Mouse (Mus musculus): ENCODE measurements around the gene Prickle3. TPM values are rescaled to one million over a fixed set of nuclear protein-coding genes. Genes with fewer than 3 reads are reported as not detected.
A peak's percentile ranks its signal among the peaks of the same experiment; 100 is the strongest.
"Not testable (repeated sequence)": the region's sequence is repeated elsewhere in the genome, so short reads cannot be mapped to it uniquely, and the experiment has no call there.

The Prickle3 gene
- total RNA-seq, 2 experiments from 2014 or later = 7.7 to 11.9 TPM

GRCm38 (mm10) chrX:7670921-7671623 is 14.0 kb downstream of the Prickle3 start, which contains the start of gene Plp2:
Gene Plp2, minus strand, starts transcription at chrX:7671390.
- peak; percentile 74 to 83 for DNase-seq

GRCm38 (mm10) chrX:7672739-7673138 is 15.7 kb downstream of the Prickle3 start:
- DNase-seq = no peak

DNA sequence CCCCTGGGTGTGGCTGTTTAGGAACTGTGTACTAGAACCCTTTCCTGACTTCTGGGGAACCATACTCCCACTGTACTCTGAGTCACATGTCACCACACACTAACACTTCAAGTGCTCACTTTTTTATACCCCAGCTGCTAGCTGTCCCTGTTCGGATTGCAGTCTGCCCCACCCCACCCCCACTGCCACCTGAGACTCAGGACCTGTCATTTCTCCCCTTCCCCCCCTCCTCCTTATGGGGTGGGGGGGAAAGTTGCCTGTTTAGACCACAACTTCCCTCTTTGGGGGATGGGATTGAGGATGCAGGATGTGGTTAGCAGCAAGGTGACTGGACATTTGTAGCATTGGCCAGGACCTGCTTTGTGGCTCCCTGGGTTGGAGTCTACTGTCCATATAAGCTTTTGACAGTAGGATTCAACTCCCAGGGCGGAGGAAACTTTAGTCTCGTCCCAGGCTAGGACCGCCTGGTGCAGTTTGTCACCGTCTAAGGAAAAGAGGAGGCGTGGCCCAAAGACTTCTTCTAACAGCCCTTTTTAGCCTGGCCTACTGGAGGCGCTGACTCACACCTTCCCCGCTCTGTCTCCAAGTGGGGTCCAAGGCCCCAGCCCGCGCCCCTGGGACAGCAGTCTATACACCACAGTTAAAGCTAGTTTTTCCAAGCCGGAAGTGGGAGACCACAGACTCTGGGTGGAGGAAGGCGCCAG is 16.7 kb downstream of the Prickle3 start:
- DNase-seq = peak; percentile 45 to 49

DNA sequence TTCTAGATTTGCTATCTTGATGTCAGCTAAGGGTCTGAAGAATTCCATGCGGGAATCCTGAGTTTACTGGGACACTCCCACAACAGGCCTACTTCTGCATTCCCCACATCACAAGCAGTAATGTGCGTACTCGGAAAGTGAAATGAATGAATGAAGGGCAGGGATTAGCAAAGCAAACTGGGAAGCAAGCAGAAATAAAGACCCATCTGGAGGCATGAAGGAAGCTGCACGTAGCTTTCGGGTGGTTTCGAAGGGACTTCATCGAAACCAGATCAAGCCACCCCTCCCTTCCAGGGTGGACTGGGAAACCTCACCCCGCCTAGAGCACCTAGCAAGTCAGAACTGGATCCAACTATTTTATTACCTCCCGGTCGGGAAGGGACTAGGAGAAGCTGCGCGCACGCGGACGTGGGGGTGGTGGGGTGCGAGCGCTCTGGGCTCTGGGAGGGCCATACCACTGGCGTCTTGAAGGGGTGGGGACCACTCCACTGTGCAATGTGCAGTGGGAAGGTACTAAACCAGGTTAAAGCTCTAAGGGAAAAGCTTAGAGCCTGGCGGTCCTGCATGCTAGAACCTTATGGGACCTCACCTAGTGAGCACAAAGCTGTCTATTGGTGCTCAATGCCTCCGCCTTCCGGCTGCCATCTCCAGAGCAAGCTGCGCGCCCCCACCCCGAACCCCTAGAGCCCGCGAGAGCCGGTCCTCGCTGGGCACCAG is 17.4 kb downstream of the Prickle3 start:
- DNase-seq = no peak

DNA sequence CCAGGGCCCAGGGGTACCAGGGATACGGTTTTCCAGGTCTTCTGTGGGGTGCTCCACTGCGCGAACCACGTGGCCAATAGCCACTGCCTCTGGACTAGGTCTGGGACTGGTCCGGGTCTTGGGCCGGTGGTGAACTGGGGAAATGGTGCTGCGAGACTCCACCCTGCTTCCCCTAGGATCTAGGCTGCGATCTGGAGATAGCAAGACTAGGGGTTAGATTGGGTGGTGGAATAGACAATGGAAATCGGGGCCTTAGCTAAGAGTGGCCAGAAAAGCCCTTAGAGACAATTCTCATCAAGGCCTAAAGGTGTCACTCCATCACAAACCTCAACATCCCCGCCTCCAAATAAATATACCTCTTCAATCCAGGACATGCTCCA is 17.9 kb downstream of the Prickle3 start:
- no peak for DNase-seq

DNA sequence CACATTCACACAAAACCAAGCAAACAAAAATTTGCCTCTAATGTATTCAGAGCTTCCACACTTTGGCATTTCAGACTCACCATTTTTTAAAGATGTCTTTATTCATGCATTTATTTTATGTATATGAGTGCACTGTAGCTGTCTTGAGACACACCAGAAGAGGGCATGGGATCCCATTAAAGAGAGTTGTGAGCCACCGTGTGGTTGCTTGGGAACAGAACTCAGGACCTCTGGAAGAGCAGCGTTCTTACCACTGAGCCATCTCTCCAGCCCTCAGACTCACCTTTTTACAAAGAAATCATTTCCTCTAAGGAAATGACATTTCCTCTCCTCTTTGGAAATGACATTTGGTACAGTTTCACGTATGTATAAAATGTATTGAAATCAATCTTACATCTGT is 21.9 kb downstream of the Prickle3 start:
- no peak for DNase-seq

- peak; percentile 91 to 94 for DNase-seq
Measured at GRCm38 (mm10) chrX:7679405-7680056, 22.5 kb downstream of the Prickle3 start.

DNA sequence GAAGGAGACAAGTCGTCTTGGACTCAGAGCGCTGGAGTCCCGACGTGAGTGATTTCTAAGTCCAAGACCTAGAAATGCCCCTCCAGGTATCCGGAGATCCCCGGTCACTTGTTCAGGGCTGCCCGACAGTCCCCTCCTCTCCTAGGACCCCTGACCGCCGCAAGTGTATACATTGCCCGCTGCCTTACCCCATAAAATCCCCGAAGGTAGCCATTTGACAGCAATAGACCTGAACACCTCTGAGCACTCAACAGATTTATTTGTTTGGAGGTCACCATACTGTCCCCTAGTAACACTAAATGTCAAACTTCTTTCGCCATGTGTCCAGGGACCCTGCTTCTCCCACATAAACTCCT is 23.0 kb downstream of the Prickle3 start:
- DNase-seq = no peak

- no peak for DNase-seq
Measured at GRCm38 (mm10) chrX:7680864-7681263, 23.8 kb downstream of the Prickle3 start, which contains the start of gene Magix. Gene Magix, minus strand, starts transcription at chrX:7681251.

DNA sequence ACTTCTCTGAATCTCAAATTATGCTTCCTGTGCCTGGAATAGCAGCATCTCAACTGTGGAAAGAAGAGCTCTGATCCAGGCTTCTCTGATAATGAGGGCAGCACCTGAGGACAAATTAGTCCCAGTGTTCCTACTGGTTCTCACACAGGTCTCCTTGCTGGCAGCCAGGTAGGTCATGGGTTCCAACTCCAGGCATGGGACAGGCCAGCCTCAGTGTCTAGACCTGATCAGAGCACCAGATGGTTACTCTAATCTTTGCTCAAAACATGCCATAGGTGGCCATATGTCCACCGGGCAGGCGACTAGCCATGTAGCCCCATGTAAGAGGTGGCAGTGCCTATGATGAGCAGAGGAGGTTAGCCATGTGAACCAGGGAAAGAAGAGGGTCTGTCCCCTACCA is 31.3 kb downstream of the Prickle3 start:
- no peak for DNase-seq

DNA sequence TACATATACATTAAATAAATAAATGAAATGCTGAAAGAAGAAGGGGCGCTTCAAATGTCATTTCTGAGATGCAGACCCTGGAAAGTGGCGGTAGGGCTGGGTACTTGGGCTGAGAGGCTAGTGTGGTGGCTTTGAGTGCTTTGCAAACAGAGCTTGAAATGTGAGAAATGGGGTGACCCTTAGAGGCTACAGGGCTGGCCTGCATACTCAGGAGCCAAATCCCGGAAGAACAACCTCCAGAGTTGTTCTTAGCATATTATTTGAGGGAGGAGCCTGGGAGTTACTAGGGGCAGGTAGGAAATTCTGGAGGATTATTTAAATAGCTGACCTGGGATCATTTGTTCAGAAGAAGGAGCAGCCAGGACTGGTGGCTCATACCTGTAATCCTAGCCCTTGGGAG is 33.4 kb downstream of the Prickle3 start:
- no peak for DNase-seq

DNA sequence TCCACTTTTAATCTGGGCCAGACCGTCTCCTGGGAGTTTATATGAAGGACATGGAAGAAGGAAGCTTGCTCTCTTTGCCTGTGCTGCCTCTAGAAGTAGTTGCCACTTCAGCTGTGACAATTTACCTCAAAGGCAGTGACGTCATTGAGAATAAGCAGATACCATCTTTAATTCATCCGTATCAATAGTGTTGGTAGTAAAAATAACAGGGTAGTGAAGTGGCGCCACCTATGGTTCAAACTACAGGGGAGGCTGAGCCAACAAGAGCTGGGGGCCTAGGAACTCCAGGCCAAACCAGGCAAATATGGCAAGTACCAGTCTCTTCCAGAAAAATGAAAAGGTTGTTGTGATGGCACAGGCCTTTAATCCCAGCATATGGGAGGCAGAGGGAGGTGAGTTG is 35.8 kb downstream of the Prickle3 start:
- DNase-seq = no peak

GRCm38 (mm10) chrX:7696520-7696919 is 39.5 kb downstream of the Prickle3 start:
- DNase-seq = no peak

- peak; percentile 82 to 85 for DNase-seq
Measured at GRCm38 (mm10) chrX:7696954-7697381, 39.9 kb downstream of the Prickle3 start, which contains the start of gene Gpkow. Gene Gpkow, plus strand, starts transcription at chrX:7697131.

DNA sequence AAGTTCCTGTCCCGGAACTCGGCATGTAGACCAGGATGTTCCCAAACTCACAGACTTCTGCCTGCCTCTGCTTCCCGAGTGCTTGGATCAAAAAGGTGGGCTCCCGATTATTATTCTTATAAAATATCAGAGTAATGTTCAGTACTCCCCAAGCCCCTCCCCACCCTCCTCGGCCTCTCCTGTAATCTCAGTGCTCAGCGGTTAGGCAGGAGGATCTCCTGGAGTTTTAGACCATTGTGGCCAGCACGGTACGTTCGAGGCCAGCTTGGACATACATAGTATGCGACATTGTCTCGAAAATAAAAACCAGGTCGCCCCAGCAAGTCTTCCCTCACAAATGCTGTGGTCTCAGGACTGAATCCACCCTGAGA is 56.7 kb downstream of the Prickle3 start:
- DNase-seq = not testable (repeated sequence)

GRCm38 (mm10) chrX:7714135-7714899 is 57.3 kb downstream of the Prickle3 start, which contains the start of gene Wdr45:
Gene Wdr45, plus strand, starts transcription at chrX:7714333.
- peak; percentile 90 to 91 for DNase-seq

DNA sequence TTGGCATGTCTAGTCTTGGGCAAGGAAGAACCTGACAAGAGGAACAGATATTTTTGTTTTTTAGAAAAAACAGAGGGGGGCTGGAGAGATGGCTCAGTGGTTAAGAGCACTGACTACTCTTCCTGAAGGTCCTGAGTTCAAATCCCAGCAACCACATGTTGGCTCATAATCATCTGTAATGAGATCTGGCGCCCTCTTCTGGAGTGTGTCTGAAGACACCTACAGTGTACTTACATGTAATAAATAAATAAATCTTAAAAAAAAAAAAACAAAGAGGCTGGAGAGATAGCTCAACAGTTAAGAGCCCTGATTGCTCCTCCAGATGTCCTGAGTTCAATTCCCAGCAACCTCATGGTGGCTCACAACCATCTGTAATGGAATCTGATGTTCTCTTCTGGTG is 59.0 kb downstream of the Prickle3 start:
- not testable (repeated sequence) for DNase-seq

Measured in adrenal gland, postnatal 36 days (tissue).